Mouse (Mus musculus): Measurements from ENCODE around the gene Gbx2. TPM values are rescaled to one million over a fixed set of nuclear protein-coding genes. Genes with fewer than 3 reads are reported as not detected.

Gene Gbx2
- not detected in 2 replicates for polyA plus RNA-seq (2012)

DNA sequence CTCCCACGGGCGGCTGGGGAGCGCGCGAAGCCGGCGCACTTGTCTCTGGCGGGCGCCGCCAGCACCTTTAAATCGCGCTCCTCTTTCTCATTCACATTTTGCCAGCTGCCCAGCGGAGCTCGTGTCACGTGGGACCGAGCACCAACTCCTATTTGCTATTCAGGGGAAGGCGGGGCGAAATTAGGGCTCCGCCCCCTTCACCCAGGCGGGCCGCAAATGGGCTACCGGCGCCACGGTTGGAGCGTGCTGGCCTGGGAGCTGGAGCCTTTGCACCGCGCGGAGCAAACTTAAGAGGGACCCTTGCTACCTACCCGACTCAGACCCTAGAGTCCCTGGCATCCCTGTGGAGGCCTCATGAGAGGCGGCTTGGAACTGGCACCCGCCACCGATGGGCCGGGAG, at the start of gene Gbx2:
Gene Gbx2 (minus strand): TSS at position 60 of the 400 bp plus-strand sequence.
- no peak for TF ChIP-seq GATA1 (IDR thresholded peaks at IDR 0.05; ENCODE audit: low read length)

DNA sequence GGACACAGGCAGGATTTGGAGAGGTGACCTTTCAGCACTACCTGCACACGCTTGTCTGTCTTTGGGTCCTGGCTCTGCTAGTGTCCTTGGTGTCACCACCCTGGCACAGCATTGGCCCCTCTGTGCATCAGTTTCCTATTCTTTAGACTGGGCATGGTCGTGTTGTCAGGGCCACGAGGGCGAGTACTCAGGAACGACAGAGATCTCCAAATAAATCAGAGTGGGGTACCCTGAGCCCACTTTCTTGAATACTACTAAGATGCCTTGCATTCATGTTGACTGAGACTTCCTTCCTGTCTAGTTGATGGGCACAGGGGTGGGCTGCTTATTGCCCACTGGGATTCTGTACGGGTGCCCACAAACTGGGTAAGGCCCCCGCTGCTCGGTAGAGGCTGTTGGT, 46.3 kb upstream of the Gbx2 start:
- no peak for TF ChIP-seq GATA1 (IDR thresholded peaks at IDR 0.05; ENCODE audit: low read length)

DNA sequence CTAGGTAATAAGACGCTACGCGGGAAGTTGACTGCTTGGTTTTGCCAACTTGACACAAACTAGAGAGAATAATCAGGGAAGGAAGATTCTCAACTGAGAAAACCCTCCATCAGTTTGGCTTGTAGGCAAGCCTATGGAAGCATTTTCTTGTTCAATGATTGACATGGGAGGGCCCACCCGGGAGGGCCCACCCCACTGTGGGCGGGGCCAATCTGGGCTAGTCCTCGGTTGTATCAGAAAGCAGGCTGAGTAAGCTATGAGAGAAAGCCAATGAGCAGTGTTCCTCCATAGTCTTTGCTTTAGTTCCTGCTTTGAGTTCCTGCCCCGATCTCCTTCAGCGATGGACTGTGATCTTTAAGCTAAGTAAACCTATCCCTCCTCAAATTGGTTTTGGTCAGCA, 45.4 kb upstream of the Gbx2 start:
- no peak for TF ChIP-seq GATA1 (IDR thresholded peaks at IDR 0.05; ENCODE audit: low read length)

DNA sequence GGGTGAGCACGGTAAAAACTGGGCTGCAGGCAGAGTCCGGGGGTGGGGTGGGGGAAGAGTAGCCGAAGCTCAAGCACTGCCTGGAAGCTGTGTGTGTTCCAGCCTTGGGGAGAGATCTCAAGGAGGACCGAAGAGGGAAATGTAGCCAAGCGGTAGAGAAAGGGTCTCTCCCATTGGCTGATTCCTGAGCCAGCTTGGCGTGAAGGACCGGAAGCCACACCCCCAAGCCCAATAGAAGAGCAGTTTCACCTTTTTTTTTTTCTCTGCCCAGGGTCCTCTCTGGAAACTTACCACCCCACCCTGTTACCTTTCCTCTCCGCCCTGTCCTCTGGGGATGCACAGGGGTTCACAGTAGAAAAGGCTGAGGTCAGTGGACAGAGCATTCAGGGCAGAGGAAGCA, 43.6 kb upstream of the Gbx2 start:
- no peak for TF ChIP-seq GATA1 (IDR thresholded peaks at IDR 0.05; ENCODE audit: low read length)

DNA sequence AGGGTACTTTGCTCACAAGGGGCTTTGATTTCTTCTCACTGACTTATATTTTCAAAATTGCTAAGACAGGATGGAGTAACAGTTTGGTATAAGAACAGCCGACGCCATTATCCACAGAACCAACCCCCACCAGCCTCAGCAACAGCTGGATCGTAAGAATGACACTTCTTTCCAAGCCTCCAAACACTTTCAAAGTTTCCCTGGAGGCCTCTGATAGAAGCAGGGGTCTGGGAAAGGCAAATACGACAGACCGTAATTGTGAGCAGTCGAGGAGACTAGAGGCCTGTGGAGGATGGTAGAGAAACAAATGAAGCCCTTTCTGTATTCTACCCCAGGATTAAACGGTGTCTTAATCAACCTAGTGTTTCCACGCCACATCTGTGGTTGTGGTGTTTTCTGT, 40.9 kb upstream of the Gbx2 start:
- no peak for TF ChIP-seq GATA1 (IDR thresholded peaks at IDR 0.05; ENCODE audit: low read length)

DNA sequence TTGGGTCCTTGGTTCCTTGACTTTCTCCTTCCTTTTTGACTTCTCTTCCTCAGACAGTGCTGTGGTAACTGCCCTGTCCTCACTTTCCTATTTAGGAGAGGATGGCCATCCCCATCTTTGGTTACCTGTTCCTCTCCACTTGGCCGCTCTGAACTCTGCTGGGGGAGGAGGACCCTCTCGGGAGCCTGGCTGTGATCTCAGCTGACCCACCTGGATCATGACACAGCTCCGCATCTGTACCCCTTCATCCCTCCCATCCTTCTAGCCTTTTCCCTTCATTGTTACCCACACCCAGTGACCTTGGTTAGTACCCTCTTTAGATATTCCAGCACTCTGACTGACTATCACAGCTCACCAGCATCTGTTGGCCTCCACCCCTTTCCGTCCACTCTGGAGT, 38.7 kb upstream of the Gbx2 start:
- no peak for TF ChIP-seq GATA1 (IDR thresholded peaks at IDR 0.05; ENCODE audit: low read length)

DNA sequence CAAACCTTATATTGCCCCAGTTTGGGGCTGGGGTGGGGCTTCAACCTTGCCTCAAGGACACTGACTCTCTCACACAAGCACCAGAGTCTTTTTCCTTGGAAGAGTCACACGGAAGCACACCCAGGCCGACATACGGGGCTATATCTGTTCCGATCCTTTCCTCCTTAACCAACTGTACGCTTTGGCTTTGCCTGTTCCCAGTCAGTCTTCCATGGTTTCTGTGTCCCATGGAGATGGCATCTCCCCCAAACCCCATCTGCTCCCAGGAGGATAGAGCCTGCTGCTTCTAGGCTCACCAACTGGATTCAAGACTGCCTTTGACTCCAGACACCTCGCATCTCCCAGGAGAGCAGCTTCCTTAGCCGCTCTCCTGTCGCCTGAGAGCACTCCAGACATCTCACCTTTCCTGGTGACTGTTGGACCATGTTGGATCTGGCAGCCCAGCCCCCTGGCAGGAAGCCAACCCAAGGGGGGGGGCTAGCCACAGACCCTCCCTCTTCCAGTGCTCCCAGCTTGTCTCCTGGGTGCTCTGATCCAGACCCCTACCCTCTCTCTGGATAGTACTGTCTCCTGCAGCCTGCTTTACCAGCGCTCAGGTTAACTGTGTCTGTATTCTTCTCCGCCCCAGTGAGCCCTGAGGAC, 38.2 kb upstream of the Gbx2 start:
- no peak for TF ChIP-seq GATA1 (IDR thresholded peaks at IDR 0.05; ENCODE audit: low read length)

DNA sequence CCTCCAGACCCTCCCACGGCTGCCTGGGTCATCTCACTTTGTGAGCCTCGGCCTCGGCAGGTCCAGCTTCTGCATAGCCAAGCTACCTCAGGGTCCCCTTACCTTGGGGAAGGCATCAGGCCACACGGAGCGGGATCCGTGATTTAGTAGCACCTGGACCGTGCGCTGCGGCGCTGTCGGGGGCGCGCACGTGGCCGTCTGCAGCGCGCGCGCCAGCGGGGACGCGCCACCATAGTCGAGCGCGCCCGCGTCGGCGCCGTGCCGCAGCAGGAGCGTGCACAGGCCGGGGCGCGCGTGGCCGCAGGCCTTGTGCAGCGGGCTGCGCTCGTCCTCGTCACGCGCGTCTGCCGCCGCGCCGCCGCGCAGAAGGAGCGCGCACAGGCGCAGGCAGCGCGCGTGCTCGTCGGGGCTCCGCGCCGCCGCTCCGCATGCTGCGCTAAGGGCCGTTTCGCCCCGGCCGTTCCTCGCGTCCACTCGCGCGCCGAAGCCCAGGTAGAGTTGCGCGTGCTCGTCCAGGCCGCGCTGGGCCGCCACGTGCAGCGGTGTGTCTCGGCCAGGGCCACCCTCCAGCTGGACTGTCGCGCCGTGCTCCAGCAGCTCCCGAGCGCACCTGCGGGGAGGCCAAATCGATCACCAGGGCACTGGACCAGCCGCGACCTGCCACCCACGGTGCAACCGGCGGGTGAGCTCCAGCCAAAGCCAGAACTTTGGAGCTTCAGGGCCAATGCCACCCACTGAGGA, 37.3 kb upstream of the Gbx2 start:
- TF ChIP-seq GATA1 (IDR thresholded peaks at IDR 0.05; ENCODE audit: low read length), result no peak

DNA sequence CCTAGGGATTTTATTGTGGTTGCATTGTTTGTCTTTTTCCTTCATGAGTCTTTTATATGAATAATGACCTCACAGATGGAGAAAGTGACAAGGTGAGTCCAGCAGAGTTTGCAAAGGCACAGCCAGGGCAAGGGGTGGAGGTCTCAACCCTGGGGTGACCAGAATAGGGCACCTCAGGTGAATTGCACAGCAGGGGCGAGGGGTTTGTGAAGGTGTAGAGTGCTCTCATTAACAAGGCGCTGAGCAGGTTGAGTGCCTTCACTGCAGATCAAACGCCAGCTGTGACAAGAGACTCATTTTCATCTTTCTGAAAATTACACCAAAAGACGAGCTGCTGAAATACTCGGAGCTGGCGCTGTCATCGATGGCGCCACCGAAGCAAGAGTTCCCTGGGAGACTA, 36.6 kb upstream of the Gbx2 start:
- no peak for TF ChIP-seq GATA1 (IDR thresholded peaks at IDR 0.05; ENCODE audit: low read length)

DNA sequence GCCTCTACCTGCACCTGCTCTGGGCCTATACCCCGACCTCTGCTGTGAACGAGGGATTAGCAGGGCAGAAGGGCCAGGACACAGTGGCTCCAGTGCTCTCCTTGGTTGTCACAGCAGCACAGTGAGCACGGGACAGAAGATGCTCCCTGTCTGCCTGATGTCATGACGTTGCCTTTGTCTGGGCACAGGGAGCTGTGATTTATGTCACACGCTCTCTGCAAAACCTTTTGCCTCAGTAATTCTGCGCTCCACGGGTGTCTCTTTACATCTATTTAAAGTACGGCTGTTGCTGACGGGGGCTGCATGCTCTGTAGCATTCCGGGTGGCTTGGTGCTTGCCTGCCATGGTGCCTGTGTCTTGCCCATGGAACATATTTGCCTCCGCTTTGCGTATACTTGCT, 33.4 kb upstream of the Gbx2 start:
- TF ChIP-seq GATA1 (IDR thresholded peaks at IDR 0.05; ENCODE audit: low read length), result no peak

DNA sequence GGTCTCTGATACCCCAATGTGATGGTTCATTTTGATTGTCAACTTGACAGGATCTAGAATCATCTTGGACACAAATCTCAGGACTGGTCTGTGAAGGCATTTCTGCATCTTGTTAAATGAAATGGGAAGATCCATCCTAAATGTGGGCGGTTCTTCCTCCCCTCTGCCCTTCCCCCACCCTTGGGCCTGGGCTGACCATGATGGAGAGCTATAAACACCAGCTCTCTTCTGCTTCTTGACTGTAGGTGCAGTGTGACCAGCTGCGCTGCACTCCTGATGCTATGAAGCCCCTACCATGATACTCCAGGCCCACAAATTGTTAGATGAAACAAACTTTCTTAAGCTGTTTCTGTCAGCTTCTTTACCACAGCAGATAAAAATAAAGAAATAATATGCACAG, 32.3 kb upstream of the Gbx2 start:
- no peak for TF ChIP-seq GATA1 (IDR thresholded peaks at IDR 0.05; ENCODE audit: low read length)

DNA sequence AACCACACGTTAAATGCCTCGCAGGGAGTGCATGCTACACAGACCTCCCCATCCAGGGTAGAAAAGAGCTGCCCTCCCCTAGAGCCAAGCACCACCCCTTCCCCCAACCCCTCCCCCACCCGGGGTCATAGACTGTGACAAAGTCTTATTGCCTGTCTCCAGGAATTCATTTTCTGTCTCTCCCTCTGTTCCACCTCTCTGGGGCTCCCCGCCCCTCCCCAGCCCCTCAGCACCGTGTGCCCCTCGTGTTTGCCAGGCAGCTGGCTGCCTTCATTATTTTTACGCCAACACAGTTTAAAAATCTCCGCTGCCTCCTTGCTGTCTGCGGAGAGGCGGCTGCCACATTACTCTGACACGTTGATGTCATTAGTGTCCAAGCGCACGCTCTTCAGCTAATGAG, 31.1 kb upstream of the Gbx2 start:
- TF ChIP-seq GATA1 (IDR thresholded peaks at IDR 0.05; ENCODE audit: low read length), result no peak

DNA sequence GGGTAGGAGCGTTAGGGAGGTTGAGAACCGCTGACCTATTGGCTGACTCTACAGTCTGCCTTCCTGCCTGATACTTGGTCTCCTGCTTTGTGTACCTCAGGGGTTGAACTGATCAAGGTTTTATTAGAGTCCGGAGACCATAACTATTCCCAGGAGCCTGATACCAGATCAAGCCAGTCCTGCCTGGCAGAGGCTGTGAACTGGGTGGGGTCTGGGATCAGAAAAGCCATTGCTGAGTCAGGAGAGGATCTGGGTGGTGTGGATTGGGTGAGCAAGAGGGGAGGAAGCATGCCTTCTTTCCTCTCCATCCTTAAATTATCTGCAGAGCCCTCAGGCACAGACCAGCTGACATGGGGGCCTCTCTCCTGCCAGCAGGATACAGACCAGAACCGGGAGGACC, 28.4 kb upstream of the Gbx2 start:
- no peak for TF ChIP-seq GATA1 (IDR thresholded peaks at IDR 0.05; ENCODE audit: low read length)

DNA sequence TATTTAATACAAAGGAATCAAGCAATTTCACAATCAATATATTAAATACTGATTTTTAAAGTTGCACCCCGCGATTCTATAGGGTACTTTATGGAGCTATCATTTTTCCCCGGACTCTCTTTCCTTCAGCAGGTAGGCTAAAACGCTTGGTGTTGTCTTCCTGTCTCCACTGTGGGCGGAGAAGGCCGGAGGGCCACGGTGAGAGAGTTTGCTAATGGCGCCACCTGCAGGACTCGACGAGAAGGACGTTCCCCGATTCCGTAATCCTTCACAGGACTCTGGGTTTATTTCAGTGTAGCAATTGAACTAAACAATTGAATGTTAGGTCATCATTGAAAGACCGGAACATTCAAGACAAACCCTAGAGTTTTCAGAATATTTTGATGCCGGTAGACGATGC, 12.2 kb upstream of the Gbx2 start:
- TF ChIP-seq GATA1 (IDR thresholded peaks at IDR 0.05; ENCODE audit: low read length), result no peak

DNA sequence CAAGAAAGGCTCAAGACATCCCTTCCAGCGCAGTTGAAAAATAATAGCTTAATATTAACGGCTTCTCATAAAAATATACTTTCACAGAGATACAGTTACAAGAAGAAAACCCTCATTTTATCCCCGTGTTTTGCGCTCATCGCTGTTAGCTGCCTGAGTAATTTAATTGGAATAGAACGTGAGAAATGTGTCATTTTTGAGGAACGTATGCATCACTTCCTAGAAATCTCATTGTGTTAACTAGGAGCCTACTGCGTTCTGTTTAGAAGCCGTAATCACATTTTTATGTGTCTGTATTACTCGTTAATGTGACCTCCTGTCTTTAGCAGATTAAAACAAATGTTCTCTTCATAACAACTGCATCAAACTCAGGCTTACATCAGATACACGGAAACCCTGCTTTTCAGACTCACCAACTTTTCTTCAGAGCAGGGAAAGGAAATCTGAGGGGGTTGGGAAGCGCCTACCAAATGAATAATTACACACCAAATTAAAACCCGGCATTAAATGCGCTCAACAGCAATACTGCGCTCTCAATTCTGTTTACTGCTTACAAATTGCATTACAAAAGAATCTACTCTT, 11.5 kb upstream of the Gbx2 start:
- TF ChIP-seq GATA1 (IDR thresholded peaks at IDR 0.05; ENCODE audit: low read length), result no peak

DNA sequence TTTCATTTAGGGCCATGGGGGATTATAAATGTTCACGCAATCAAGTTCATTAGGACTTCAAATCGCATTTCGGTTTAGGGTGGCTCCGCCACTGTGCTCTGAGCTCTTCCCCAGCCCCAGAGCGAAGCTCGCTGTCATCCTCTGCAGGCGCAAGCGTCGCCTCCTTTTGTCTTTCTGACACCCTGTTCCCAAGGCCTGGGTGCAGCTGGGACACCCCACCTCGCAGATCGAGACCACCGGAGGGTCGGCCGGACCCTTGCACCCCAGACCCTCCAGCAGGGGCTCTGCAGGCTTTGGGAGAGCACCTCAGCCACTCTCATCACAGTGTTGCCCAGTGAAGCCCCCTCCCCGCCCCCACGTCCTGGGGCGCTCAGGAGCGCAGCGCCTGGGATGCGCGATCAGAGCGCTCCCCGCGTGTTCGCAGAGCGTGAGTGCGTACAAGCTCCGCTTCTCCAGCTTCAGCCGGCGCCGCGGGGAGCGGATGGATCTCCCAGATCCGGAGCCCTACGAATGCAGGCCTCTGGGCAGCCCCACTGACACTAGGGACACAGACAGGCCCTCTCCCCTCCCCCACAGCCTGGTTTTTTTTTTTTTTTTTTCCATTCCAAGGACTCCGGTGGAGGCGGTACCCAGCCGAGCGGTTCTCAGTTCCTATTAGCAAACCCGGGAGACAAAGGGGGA, 10.9 kb upstream of the Gbx2 start:
- TF ChIP-seq GATA1 (IDR thresholded peaks at IDR 0.05; ENCODE audit: low read length), result no peak
